Mouse (Mus musculus) intestine, embryonic 16.5 days (tissue): ENCODE measurements around the gene Ncbp1. TPM values are rescaled to one million over a fixed set of nuclear protein-coding genes. Genes with fewer than 3 reads are reported as not detected.

Experiments
- ATAC-seq: fragments of 200-750 bp; cut with Nextera tagmentation; 2 replicates; pipeline ENCODE4 v1.8.0; 2017; ENCODE audit warnings: moderate TSS enrichment, moderate library complexity
- H3K27ac ChIP-seq: fragments of 300-500 bp; sonication (generic); 2 replicates; pipeline ENCODE4 v1.5.1; 2014; ENCODE audit warnings: mild to moderate bottlenecking, low read length
- H3K27me3 ChIP-seq: fragments of 300-500 bp; sonication (generic); replicated peaks from 2 replicates; pipeline ENCODE4 v1.6.1; 2014; ENCODE audit warnings: low read length, control low read depth, mixed read lengths; ENCODE audit not compliant: control insufficient read depth, insufficient read depth
- H3K36me3 ChIP-seq: fragments of 300-500 bp; sonication (generic); 2 replicates; pipeline ENCODE4 v1.6.1; 2014; ENCODE audit warnings: low read length, control low read depth; ENCODE audit not compliant: control insufficient read depth, insufficient read depth
- H3K4me1 ChIP-seq: fragments of 300-500 bp; sonication (generic); 2 replicates; pipeline ENCODE4 v1.6.1; 2014; ENCODE audit warnings: low read length, control low read depth, mixed read lengths; ENCODE audit not compliant: control insufficient read depth, insufficient read depth
- H3K4me2 ChIP-seq: fragments of 300-500 bp; sonication (generic); 2 replicates; pipeline ENCODE4 v1.6.1; 2014; ENCODE audit warnings: low read depth, low read length, control low read depth
- H3K4me3 ChIP-seq: fragments of 300-500 bp; sonication (generic); 2 replicates; pipeline ENCODE4 v1.5.1; 2014; ENCODE audit warnings: mild to moderate bottlenecking, low read length
- H3K9ac ChIP-seq: fragments of 300-500 bp; sonication (generic); 2 replicates; pipeline ENCODE4 v1.6.1; 2014; ENCODE audit warnings: low read depth, low read length
- H3K9me3 ChIP-seq: fragments of 300-500 bp; sonication (generic); 2 replicates; pipeline ENCODE4 v1.6.1; 2016; ENCODE audit warnings: low read length, control low read depth; ENCODE audit not compliant: control insufficient read depth
- WGBS: fragments of 180-500 bp; shearing (Covaris S2); extraction: QIAGEN DNeasy Blood & Tissue Kit; methylation state at CpG from one replicate; pipeline ENCODE4 v1.1.7; 2014; 5-methylcytosine and 5-hydroxymethylcytosine counted together
- polyA plus RNA-seq: library from polyadenylated mRNA; unstranded; fragments of >200 nt; fragmentation: Nextera tagmentation; extraction: Ambion mirVana; gene quantifications from 2 replicates; pipeline ENCODE4 v1.2.1, GENCODE M21; 2015

Gene Ncbp1
- polyA plus RNA-seq, 1 experiment from 2014 or later = 63.0 TPM

- no peaks in the 10 kb centered on the region for H3K9me3 ChIP-seq
- no peak overlapping the region for H3K4me2 ChIP-seq
- no peak overlapping the region for H3K9ac ChIP-seq
- H3K36me3 ChIP-seq = peaks cover 14% of the 10 kb centered on the region
- no peak overlapping the region for H3K4me3 ChIP-seq
- 94% methylated on average over 12 of the region's 12 CpGs for WGBS
- H3K27me3 ChIP-seq = no peaks in the 10 kb centered on the region
- no peaks in the 10 kb centered on the region for H3K4me1 ChIP-seq
- H3K27ac ChIP-seq = no peak overlapping the region
- no peak for ATAC-seq
Measured at GRCm38 (mm10) chr4:46151903-46152544, 13.6 kb downstream of the Ncbp1 start.

GRCm38 (mm10) chr4:46164027-46164426, 25.6 kb downstream of the Ncbp1 start:
- Histone ChIP-seq H3K9me3 (no peaks in the 10 kb centered on the region), H3K4me1 (no peaks in the 10 kb centered on the region), H3K4me3 (no peak overlapping the region), H3K4me2 (peak overlapping the region; percentile 2; the same call in 1 of the 2 replicates), H3K9ac (no peak overlapping the region), H3K36me3 (peaks cover 17% of the 10 kb centered on the region), H3K27ac (peak overlapping the region; percentile 80), H3K27me3 (no peaks in the 10 kb centered on the region)
- 47% methylated on average over 2 of the region's 2 CpGs for WGBS
- ATAC-seq = peak; percentile 84

GRCm38 (mm10) chr4:46165831-46166230, 27.4 kb downstream of the Ncbp1 start:
- H3K4me1 ChIP-seq = no peaks in the 10 kb centered on the region
- H3K36me3 ChIP-seq = peaks cover 31% of the 10 kb centered on the region
- WGBS = 93% methylated on average over 5 of the region's 5 CpGs
- no peak overlapping the region for H3K4me3 ChIP-seq
- H3K9ac ChIP-seq = no peak overlapping the region
- H3K27me3 ChIP-seq = no peaks in the 10 kb centered on the region
- no peak for ATAC-seq
- H3K4me2 ChIP-seq = no peak overlapping the region
- H3K9me3 ChIP-seq = no peaks in the 10 kb centered on the region
- no peak overlapping the region for H3K27ac ChIP-seq

GRCm38 (mm10) chr4:46171761-46172160, 33.3 kb downstream of the Ncbp1 start:
- H3K27ac ChIP-seq = no peak overlapping the region
- no peaks in the 10 kb centered on the region for H3K27me3 ChIP-seq
- 68% methylated on average over 7 of the region's 7 CpGs for WGBS
- ATAC-seq = no peak
- H3K4me1 ChIP-seq = no peaks in the 10 kb centered on the region
- no peak overlapping the region for H3K4me2 ChIP-seq
- no peaks in the 10 kb centered on the region for H3K9me3 ChIP-seq
- no peak overlapping the region for H3K9ac ChIP-seq
- peaks cover 53% of the 10 kb centered on the region for H3K36me3 ChIP-seq
- H3K4me3 ChIP-seq = no peak overlapping the region

GRCm38 (mm10) chr4:46176313-46176712, 37.9 kb downstream of the Ncbp1 start:
- no peak overlapping the region for H3K27ac ChIP-seq
- H3K4me2 ChIP-seq = no peak overlapping the region
- no peak for ATAC-seq
- no peaks in the 10 kb centered on the region for H3K4me1 ChIP-seq
- H3K27me3 ChIP-seq = no peaks in the 10 kb centered on the region
- H3K9ac ChIP-seq = no peak overlapping the region
- WGBS = 74% methylated on average over 4 of the region's 4 CpGs
- H3K4me3 ChIP-seq = no peak overlapping the region
- H3K9me3 ChIP-seq = no peaks in the 10 kb centered on the region
- peaks cover 38% of the 10 kb centered on the region for H3K36me3 ChIP-seq

GRCm38 (mm10) chr4:46177018-46177417, 38.6 kb downstream of the Ncbp1 start:
- 77% methylated on average over 5 of the region's 5 CpGs for WGBS
- peaks cover 35% of the 10 kb centered on the region for H3K36me3 ChIP-seq

GRCm38 (mm10) chr4:46177496-46177895, 39.1 kb downstream of the Ncbp1 start:
- peaks cover 37% of the 10 kb centered on the region for H3K36me3 ChIP-seq
- H3K27ac ChIP-seq = no peak overlapping the region
- no peaks in the 10 kb centered on the region for H3K9me3 ChIP-seq
- no peak overlapping the region for H3K4me3 ChIP-seq
- no peak for ATAC-seq
- no peaks in the 10 kb centered on the region for H3K27me3 ChIP-seq
- H3K4me2 ChIP-seq = no peak overlapping the region
- no peaks in the 10 kb centered on the region for H3K4me1 ChIP-seq
- H3K9ac ChIP-seq = no peak overlapping the region
- WGBS = 85% methylated on average over 7 of the region's 7 CpGs

More at GRCm38 (mm10) chr4:46177018-46177417, 38.6 kb downstream of the Ncbp1 start:
- Histone ChIP-seq H3K4me3 (no peak overlapping the region), H3K27me3 (no peaks in the 10 kb centered on the region), H3K4me2 (no peak overlapping the region), H3K27ac (no peak overlapping the region), H3K9me3 (no peaks in the 10 kb centered on the region), H3K9ac (no peak overlapping the region), H3K4me1 (no peaks in the 10 kb centered on the region)
- ATAC-seq = no peak

GRCm38 (mm10) chr4:46181168-46181567, 42.8 kb downstream of the Ncbp1 start:
- Histone ChIP-seq H3K4me1 (no peaks in the 10 kb centered on the region), H3K27ac (no peak overlapping the region), H3K36me3 (peaks cover 11% of the 10 kb centered on the region), H3K4me3 (no peak overlapping the region), H3K27me3 (no peaks in the 10 kb centered on the region), H3K9ac (no peak overlapping the region), H3K4me2 (no peak overlapping the region), H3K9me3 (no peaks in the 10 kb centered on the region)
- 56% methylated on average over 6 of the region's 6 CpGs for WGBS
- ATAC-seq = no peak

GRCm38 (mm10) chr4:46182181-46182580, 43.8 kb downstream of the Ncbp1 start:
- H3K36me3 ChIP-seq = peaks cover 14% of the 10 kb centered on the region
- H3K4me3 ChIP-seq = no peak overlapping the region
- no peak overlapping the region for H3K9ac ChIP-seq
- no peaks in the 10 kb centered on the region for H3K9me3 ChIP-seq
- no peak for ATAC-seq
- no peaks in the 10 kb centered on the region for H3K27me3 ChIP-seq
- WGBS = 80% methylated on average over 7 of the region's 7 CpGs
- H3K4me1 ChIP-seq = no peaks in the 10 kb centered on the region
- no peak overlapping the region for H3K4me2 ChIP-seq
- no peak overlapping the region for H3K27ac ChIP-seq

- Histone ChIP-seq H3K27me3 (no peaks in the 10 kb centered on the region), H3K36me3 (peaks cover 10% of the 10 kb centered on the region), H3K9me3 (no peaks in the 10 kb centered on the region), H3K27ac (no peak overlapping the region), H3K4me1 (no peaks in the 10 kb centered on the region), H3K9ac (no peak overlapping the region), H3K4me3 (no peak overlapping the region), H3K4me2 (no peak overlapping the region)
- ATAC-seq = no peak
- 69% methylated on average over 8 of the region's 8 CpGs for WGBS
Measured at GRCm38 (mm10) chr4:46185423-46185822, 47.0 kb downstream of the Ncbp1 start.
